Mouse (Mus musculus) midbrain, embryonic 14.5 days (tissue): ENCODE results near the gene Gm5767. TPM values are rescaled to one million over a fixed set of nuclear protein-coding genes. Genes with fewer than 3 reads are reported as not detected.
A peak's percentile ranks its signal among the peaks of the same experiment; 100 is the strongest.

Source experiments
- ATAC-seq: fragments of 200-750 bp; cut with Nextera tagmentation; 2 replicates; pipeline ENCODE4 v1.8.0; 2017; ENCODE audit warnings: moderate number of reproducible peaks, moderate library complexity; ENCODE audit not compliant: low FRiP score, low TSS enrichment
- DNase-seq: peaks from one replicate; pipeline ENCODE4 v3.0.0-alpha.2; 2015
- H3K27ac ChIP-seq: fragments of 300-500 bp; sonication (generic); replicated peaks from 2 replicates; pipeline ENCODE4 v1.5.1; 2014; ENCODE audit warnings: mild to moderate bottlenecking, low read depth, low read length, moderate library complexity
- H3K27me3 ChIP-seq: fragments of 300-500 bp; sonication (generic); 2 replicates; pipeline ENCODE4 v1.6.1; 2014; ENCODE audit warnings: low read length, control low read depth, mixed read lengths; ENCODE audit not compliant: control insufficient read depth, insufficient read depth
- H3K36me3 ChIP-seq: fragments of 300-500 bp; sonication (generic); 2 replicates; pipeline ENCODE4 v1.6.1; 2014; ENCODE audit warnings: low read length, control low read depth; ENCODE audit not compliant: control insufficient read depth, insufficient read depth
- H3K4me1 ChIP-seq: fragments of 300-500 bp; sonication (generic); 2 replicates; pipeline ENCODE4 v1.6.1; 2014; ENCODE audit warnings: mild to moderate bottlenecking, antibody characterized with exemption, low read length, control low read depth; ENCODE audit not compliant: control insufficient read depth, insufficient read depth
- H3K4me2 ChIP-seq: fragments of 300-500 bp; sonication (generic); 2 replicates; pipeline ENCODE4 v1.6.1; 2014; ENCODE audit warnings: mild to moderate bottlenecking, low read length, moderate library complexity
- H3K4me3 ChIP-seq: fragments of 300-500 bp; sonication (generic); replicated peaks from 2 replicates; pipeline ENCODE4 v1.5.1; 2014; ENCODE audit warnings: low read depth, low read length
- H3K9ac ChIP-seq: fragments of 300-500 bp; sonication (generic); replicated peaks from 2 replicates; pipeline ENCODE4 v1.6.1; 2014; ENCODE audit warnings: mild to moderate bottlenecking, low read length, moderate library complexity
- H3K9me3 ChIP-seq: fragments of 300-500 bp; sonication (generic); 2 replicates; pipeline ENCODE4 v1.6.1; 2016; ENCODE audit warnings: low read length, control low read depth, mixed read lengths; ENCODE audit not compliant: control insufficient read depth
- WGBS: fragments of 180-500 bp; shearing (Covaris S2); extraction: QIAGEN DNeasy Blood & Tissue Kit; methylation state at CpG from one replicate; pipeline ENCODE4 v1.1.7; 2014; 5-methylcytosine and 5-hydroxymethylcytosine counted together
- polyA plus RNA-seq: library from polyadenylated mRNA; unstranded; fragments of >200 nt; fragmentation: Nextera tagmentation; extraction: Ambion mirVana; gene quantifications from 2 replicates; pipeline ENCODE4 v1.2.1, GENCODE M21; 2014

The Gm5767 gene
- polyA plus RNA-seq, 1 experiment from 2014 or later, result not detected

- Histone ChIP-seq H3K4me1 (no peaks in the 10 kb centered on the region), H3K4me3 (no peak overlapping the region), H3K9ac (no peak overlapping the region), H3K4me2 (no peak overlapping the region), H3K36me3 (peaks cover 90% of the 10 kb centered on the region), H3K9me3 (no peaks in the 10 kb centered on the region), H3K27me3 (no peaks in the 10 kb centered on the region), H3K27ac (no peak overlapping the region)
- ATAC-seq, result no peak
- peak; percentile 37 for DNase-seq
- 61% methylated on average over 9 of the region's 9 CpGs for WGBS
These were observed 31.4 kb downstream of the Gm5767 start for GRCm38 (mm10) chr16:8711998-8712397.

- ATAC-seq (no peak), DNase-seq (no peak)
- Histone ChIP-seq H3K9me3 (no peaks in the 10 kb centered on the region), H3K27me3 (no peaks in the 10 kb centered on the region), H3K9ac (no peak overlapping the region), H3K4me1 (0 out of 2 replicates have a peak, but pooled peaks cover 4% of the 10 kb centered on the region), H3K4me2 (no peak overlapping the region), H3K4me3 (no peak overlapping the region), H3K36me3 (peaks cover 63% of the 10 kb centered on the region), H3K27ac (no peak overlapping the region)
- 94% methylated on average over 5 of the region's 5 CpGs for WGBS
These were observed 34.3 kb downstream of the Gm5767 start for GRCm38 (mm10) chr16:8714851-8715250.

GRCm38 (mm10) chr16:8715513-8716080 is 35.0 kb downstream of the Gm5767 start:
- H3K4me1 ChIP-seq, result 0 out of 2 replicates have a peak, but pooled peaks cover 4% of the 10 kb centered on the region
- no peak overlapping the region for H3K9ac ChIP-seq
- H3K36me3 ChIP-seq, result peaks cover 56% of the 10 kb centered on the region
- ATAC-seq, result no peak
- H3K9me3 ChIP-seq, result no peaks in the 10 kb centered on the region
- no peak overlapping the region for H3K4me2 ChIP-seq
- H3K4me3 ChIP-seq, result no peak overlapping the region
- WGBS, result 84% methylated on average over 10 of the region's 10 CpGs
- DNase-seq, result no peak
- no peaks in the 10 kb centered on the region for H3K27me3 ChIP-seq
- no peak overlapping the region for H3K27ac ChIP-seq

- H3K4me1 ChIP-seq, result 0 out of 2 replicates have a peak, but pooled peaks cover 4% of the 10 kb centered on the region
- ATAC-seq, result no peak
- H3K27ac ChIP-seq, result no peak overlapping the region
- no peaks in the 10 kb centered on the region for H3K9me3 ChIP-seq
- 85% methylated on average over 6 of the region's 6 CpGs for WGBS
- H3K4me3 ChIP-seq, result no peak overlapping the region
- H3K27me3 ChIP-seq, result no peaks in the 10 kb centered on the region
- H3K36me3 ChIP-seq, result peaks cover 49% of the 10 kb centered on the region
- no peak overlapping the region for H3K9ac ChIP-seq
- no peak for DNase-seq
- H3K4me2 ChIP-seq, result no peak overlapping the region
These were observed 35.7 kb downstream of the Gm5767 start for GRCm38 (mm10) chr16:8716300-8716699.

GRCm38 (mm10) chr16:8717744-8718143 is 37.2 kb downstream of the Gm5767 start:
- ATAC-seq, result no peak
- H3K9me3 ChIP-seq, result no peaks in the 10 kb centered on the region
- 0 out of 2 replicates have a peak, but pooled peaks cover 4% of the 10 kb centered on the region for H3K4me1 ChIP-seq
- H3K27ac ChIP-seq, result no peak overlapping the region
- H3K4me2 ChIP-seq, result no peak overlapping the region
- no peak overlapping the region for H3K4me3 ChIP-seq
- no peak overlapping the region for H3K9ac ChIP-seq
- peaks cover 35% of the 10 kb centered on the region for H3K36me3 ChIP-seq
- WGBS, result 95% methylated on average over 10 of the region's 10 CpGs
- H3K27me3 ChIP-seq, result no peaks in the 10 kb centered on the region
- DNase-seq, result no peak

GRCm38 (mm10) chr16:8720447-8720846 is 39.9 kb downstream of the Gm5767 start:
- ATAC-seq (no peak), DNase-seq (no peak)
- Histone ChIP-seq H3K4me2 (no peak overlapping the region), H3K27me3 (no peaks in the 10 kb centered on the region), H3K27ac (no peak overlapping the region), H3K36me3 (peaks cover 10% of the 10 kb centered on the region), H3K4me3 (no peak overlapping the region), H3K9ac (no peak overlapping the region), H3K9me3 (no peaks in the 10 kb centered on the region), H3K4me1 (0 out of 2 replicates have a peak, but pooled peaks cover 4% of the 10 kb centered on the region)
- WGBS, result 92% methylated on average over 4 of the region's 4 CpGs

- Histone ChIP-seq H3K9ac (no peak overlapping the region), H3K4me3 (no peak overlapping the region), H3K36me3 (no peaks in the 10 kb centered on the region), H3K4me1 (peaks cover 12% of the 10 kb centered on the region; the same call in 1 of the 2 replicates), H3K27ac (no peak overlapping the region), H3K27me3 (no peaks in the 10 kb centered on the region), H3K9me3 (no peaks in the 10 kb centered on the region), H3K4me2 (no peak overlapping the region)
- DNase-seq, result no peak
- 85% methylated on average over 3 of the region's 3 CpGs for WGBS
- no peak for ATAC-seq
These were observed 43.5 kb downstream of the Gm5767 start for GRCm38 (mm10) chr16:8724031-8724430.

- no peaks in the 10 kb centered on the region for H3K27me3 ChIP-seq
- no peak overlapping the region for H3K4me3 ChIP-seq
- DNase-seq (no peak), ATAC-seq (no peak)
- 94% methylated on average over 2 of the region's 2 CpGs for WGBS
- H3K36me3 ChIP-seq, result no peaks in the 10 kb centered on the region
- H3K9ac ChIP-seq, result no peak overlapping the region
- H3K4me2 ChIP-seq, result no peak overlapping the region
- H3K27ac ChIP-seq, result no peak overlapping the region
- H3K9me3 ChIP-seq, result no peaks in the 10 kb centered on the region
- H3K4me1 ChIP-seq, result peaks cover 12% of the 10 kb centered on the region; the same call in 1 of the 2 replicates
These were observed 45.2 kb downstream of the Gm5767 start for GRCm38 (mm10) chr16:8725807-8726206.

GRCm38 (mm10) chr16:8728111-8728748 is 47.7 kb downstream of the Gm5767 start:
- no peak overlapping the region for H3K27ac ChIP-seq
- ATAC-seq, result no peak
- 84% methylated on average over 5 of the region's 5 CpGs for WGBS

More at GRCm38 (mm10) chr16:8728111-8728748, 47.7 kb downstream of the Gm5767 start:
- DNase-seq, result no peak
- H3K36me3 ChIP-seq, result no peaks in the 10 kb centered on the region
- no peak overlapping the region for H3K4me2 ChIP-seq
- no peak overlapping the region for H3K9ac ChIP-seq
- H3K4me3 ChIP-seq, result no peak overlapping the region
- no peaks in the 10 kb centered on the region for H3K27me3 ChIP-seq
- H3K4me1 ChIP-seq, result peaks cover 12% of the 10 kb centered on the region; the same call in 1 of the 2 replicates
- H3K9me3 ChIP-seq, result no peaks in the 10 kb centered on the region
